Mouse (Mus musculus): ENCODE data around the gene Id3. TPM values are rescaled to one million over a fixed set of nuclear protein-coding genes. Genes with fewer than 3 reads are reported as not detected.

Gene Id3
- polyA plus RNA-seq, 1 experiment from 2014 or later, result 41.3 TPM

- Histone ChIP-seq H3K9ac (no peak overlapping the region), H3K4me1 (replicated peaks) (no peaks in the 10 kb centered on the region), H3K4me3 (replicated peaks) (no peak overlapping the region), H3K9me3 (replicated peaks) (no peaks in the 10 kb centered on the region), H3K27me3 (peaks cover 13% of the 10 kb centered on the region), H3K4me2 (no peak overlapping the region), H3K27ac (replicated peaks) (no peak overlapping the region), H3K36me3 (replicated peaks) (no peaks in the 10 kb centered on the region)
- 62% methylated on average over 10 of the region's 10 CpGs for WGBS (ENCODE audit: insufficient replicate concordance)
- no peak for ATAC-seq (ENCODE audit: insufficient read depth)
These were observed 33.1 kb upstream of the Id3 start for GRCm38 (mm10) chr4:136109941-136110900.

- 52% methylated on average over 5 of the region's 5 CpGs for WGBS (ENCODE audit: insufficient replicate concordance)
- Histone ChIP-seq H3K4me1 (replicated peaks) (peaks cover 3% of the 10 kb centered on the region), H3K36me3 (replicated peaks) (no peaks in the 10 kb centered on the region), H3K4me3 (replicated peaks) (no peak overlapping the region), H3K4me2 (no peak overlapping the region), H3K9me3 (replicated peaks) (no peaks in the 10 kb centered on the region), H3K27ac (replicated peaks) (no peak overlapping the region), H3K9ac (no peak overlapping the region), H3K27me3 (peaks cover 16% of the 10 kb centered on the region)
- ATAC-seq (ENCODE audit: insufficient read depth), result no peak
These were observed 31.0 kb upstream of the Id3 start for GRCm38 (mm10) chr4:136112344-136112743.

DNA sequence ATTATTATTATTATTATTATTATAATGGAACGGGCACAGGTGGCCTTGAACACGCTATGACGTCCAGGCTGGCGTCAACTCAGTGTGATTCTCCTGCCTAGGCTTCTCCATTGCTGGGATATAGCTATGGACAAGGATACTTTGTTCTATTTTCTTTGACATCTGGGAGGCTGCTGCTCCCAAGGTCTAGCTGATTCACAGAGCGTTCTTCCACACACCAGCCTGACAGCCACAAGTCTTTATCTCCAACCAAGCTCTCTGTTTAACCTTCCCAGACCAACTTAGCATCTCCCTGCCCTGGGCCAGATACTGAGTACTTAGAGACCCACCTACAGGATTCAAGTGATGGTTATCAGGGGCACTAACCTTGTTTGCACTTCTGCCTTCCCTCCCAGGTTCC lies 28.6 kb upstream of the Id3 start:
- H3K27ac ChIP-seq (replicated peaks), result no peak overlapping the region
- H3K36me3 ChIP-seq (replicated peaks), result no peaks in the 10 kb centered on the region
- no peak for ATAC-seq (ENCODE audit: insufficient read depth)
- H3K9me3 ChIP-seq (replicated peaks), result no peaks in the 10 kb centered on the region
- H3K4me3 ChIP-seq (replicated peaks), result no peak overlapping the region
- H3K9ac ChIP-seq, result no peak overlapping the region
- H3K4me2 ChIP-seq, result no peak overlapping the region
- H3K27me3 ChIP-seq, result peaks cover 32% of the 10 kb centered on the region
- WGBS (ENCODE audit: insufficient replicate concordance), result 58% methylated on average over 5 of the region's 5 CpGs
- peaks cover 3% of the 10 kb centered on the region for H3K4me1 ChIP-seq (replicated peaks)

- Histone ChIP-seq H3K9me3 (replicated peaks) (no peaks in the 10 kb centered on the region), H3K4me3 (replicated peaks) (no peak overlapping the region), H3K27me3 (peaks cover 44% of the 10 kb centered on the region; the same call in 1 of the 2 replicates), H3K4me2 (0 out of 2 replicates have a peak overlapping the region, but pooled peaks have one; percentile 19), H3K4me1 (replicated peaks) (peaks cover 10% of the 10 kb centered on the region), H3K27ac (replicated peaks) (no peak overlapping the region), H3K9ac (no peak overlapping the region), H3K36me3 (replicated peaks) (no peaks in the 10 kb centered on the region)
- ATAC-seq (ENCODE audit: insufficient read depth), result no peak
- 17% methylated on average over 13 of the region's 13 CpGs for WGBS (ENCODE audit: insufficient replicate concordance)
These were observed 26.3 kb upstream of the Id3 start for GRCm38 (mm10) chr4:136117022-136117421.

GRCm38 (mm10) chr4:136120041-136120440 lies 23.3 kb upstream of the Id3 start:
- Histone ChIP-seq H3K36me3 (replicated peaks) (no peaks in the 10 kb centered on the region), H3K9me3 (replicated peaks) (no peaks in the 10 kb centered on the region), H3K9ac (no peak overlapping the region), H3K27ac (replicated peaks) (no peak overlapping the region), H3K4me1 (replicated peaks) (peaks cover 10% of the 10 kb centered on the region), H3K27me3 (peaks cover 41% of the 10 kb centered on the region; the same call in 1 of the 2 replicates), H3K4me2 (no peak overlapping the region), H3K4me3 (replicated peaks) (no peak overlapping the region)
- ATAC-seq (ENCODE audit: insufficient read depth), result no peak
- WGBS (ENCODE audit: insufficient replicate concordance), result 9% methylated on average over 16 of the region's 16 CpGs

DNA sequence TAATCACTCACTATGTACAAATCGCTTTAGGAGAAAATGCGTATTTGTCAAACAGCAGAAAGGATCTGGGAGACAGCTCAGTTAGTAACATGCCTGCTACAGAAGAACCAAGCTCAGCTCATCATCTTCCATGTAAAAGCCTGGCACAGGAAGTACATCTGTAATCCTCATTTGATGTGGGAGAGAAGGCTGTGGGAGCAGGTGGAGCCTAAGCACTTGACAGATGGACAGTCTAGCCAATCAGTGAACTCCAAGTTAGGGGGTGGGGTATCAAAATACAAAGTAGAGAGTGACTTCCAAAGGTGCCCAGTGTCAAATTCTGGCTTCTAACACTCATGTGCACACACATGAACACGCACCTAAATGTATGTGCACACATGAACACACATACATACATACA lies 22.1 kb upstream of the Id3 start:
- no peak overlapping the region for H3K4me2 ChIP-seq
- no peak overlapping the region for H3K9ac ChIP-seq
- no peak overlapping the region for H3K4me3 ChIP-seq (replicated peaks)
- WGBS (ENCODE audit: insufficient replicate concordance), result 67% methylated on average over 3 of the region's 3 CpGs
- H3K27ac ChIP-seq (replicated peaks), result no peak overlapping the region
- no peaks in the 10 kb centered on the region for H3K36me3 ChIP-seq (replicated peaks)
- peaks cover 40% of the 10 kb centered on the region; the same call in 1 of the 2 replicates for H3K27me3 ChIP-seq
- ATAC-seq (ENCODE audit: insufficient read depth), result no peak
- H3K4me1 ChIP-seq (replicated peaks), result peaks cover 10% of the 10 kb centered on the region
- no peaks in the 10 kb centered on the region for H3K9me3 ChIP-seq (replicated peaks)

GRCm38 (mm10) chr4:136121844-136122468 lies 21.3 kb upstream of the Id3 start:
- no peaks in the 10 kb centered on the region for H3K9me3 ChIP-seq (replicated peaks)
- peaks cover 7% of the 10 kb centered on the region for H3K4me1 ChIP-seq (replicated peaks)
- no peak for ATAC-seq (ENCODE audit: insufficient read depth)
- no peak overlapping the region for H3K9ac ChIP-seq
- H3K4me3 ChIP-seq (replicated peaks), result no peak overlapping the region
- WGBS (ENCODE audit: insufficient replicate concordance), result 66% methylated on average over 7 of the region's 7 CpGs
- no peak overlapping the region for H3K27ac ChIP-seq (replicated peaks)
- no peak overlapping the region for H3K4me2 ChIP-seq
- H3K36me3 ChIP-seq (replicated peaks), result no peaks in the 10 kb centered on the region
- peaks cover 41% of the 10 kb centered on the region; the same call in 1 of the 2 replicates for H3K27me3 ChIP-seq

- Histone ChIP-seq H3K36me3 (replicated peaks) (no peaks in the 10 kb centered on the region), H3K9me3 (replicated peaks) (no peaks in the 10 kb centered on the region), H3K4me1 (replicated peaks) (peaks cover 14% of the 10 kb centered on the region), H3K9ac (no peak overlapping the region), H3K4me3 (replicated peaks) (no peak overlapping the region), H3K4me2 (no peak overlapping the region), H3K27me3 (peaks cover 34% of the 10 kb centered on the region; the same call in 1 of the 2 replicates), H3K27ac (replicated peaks) (no peak overlapping the region)
- WGBS (ENCODE audit: insufficient replicate concordance), result 31% methylated on average over 8 of the region's 8 CpGs
- ATAC-seq (ENCODE audit: insufficient read depth), result no peak
These were observed 20.0 kb upstream of the Id3 start for GRCm38 (mm10) chr4:136123111-136123791.

DNA sequence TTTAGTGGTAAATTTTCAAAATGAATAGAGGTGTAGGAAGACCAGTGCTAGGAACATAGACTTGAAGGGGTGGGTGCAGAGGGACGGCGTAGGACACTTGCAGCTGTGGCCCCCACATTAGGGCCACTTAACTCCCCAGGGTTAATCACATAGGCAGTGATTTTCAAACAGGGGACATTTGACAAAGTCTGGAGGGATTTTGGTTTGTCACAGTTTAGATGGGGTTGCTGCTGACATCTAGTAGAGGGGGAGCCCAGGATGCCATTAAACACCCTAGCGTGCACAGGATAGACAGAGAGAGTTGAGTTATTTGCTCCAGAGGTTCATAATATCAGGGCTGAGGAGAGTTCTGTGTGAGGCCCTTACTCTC lies 19.5 kb upstream of the Id3 start:
- H3K4me2 ChIP-seq, result no peak overlapping the region
- H3K9me3 ChIP-seq (replicated peaks), result no peaks in the 10 kb centered on the region
- H3K27me3 ChIP-seq, result peaks cover 30% of the 10 kb centered on the region; the same call in 1 of the 2 replicates
- no peak overlapping the region for H3K9ac ChIP-seq
- ATAC-seq (ENCODE audit: insufficient read depth), result no peak
- H3K27ac ChIP-seq (replicated peaks), result no peak overlapping the region
- H3K4me1 ChIP-seq (replicated peaks), result peaks cover 14% of the 10 kb centered on the region
- 77% methylated on average over 3 of the region's 3 CpGs for WGBS (ENCODE audit: insufficient replicate concordance)
- no peaks in the 10 kb centered on the region for H3K36me3 ChIP-seq (replicated peaks)
- no peak overlapping the region for H3K4me3 ChIP-seq (replicated peaks)

- H3K9me3 ChIP-seq (replicated peaks), result no peaks in the 10 kb centered on the region
- peaks cover 22% of the 10 kb centered on the region; the same call in 1 of the 2 replicates for H3K27me3 ChIP-seq
- no peak overlapping the region for H3K4me3 ChIP-seq (replicated peaks)
- 83% methylated on average over 4 of the region's 4 CpGs for WGBS (ENCODE audit: insufficient replicate concordance)
- ATAC-seq (ENCODE audit: insufficient read depth), result no peak
- no peak overlapping the region for H3K4me2 ChIP-seq
- no peak overlapping the region for H3K9ac ChIP-seq
- H3K4me1 ChIP-seq (replicated peaks), result peaks cover 14% of the 10 kb centered on the region
- H3K36me3 ChIP-seq (replicated peaks), result no peaks in the 10 kb centered on the region
- H3K27ac ChIP-seq (replicated peaks), result no peak overlapping the region
These were observed 18.7 kb upstream of the Id3 start for GRCm38 (mm10) chr4:136124581-136124980.

DNA sequence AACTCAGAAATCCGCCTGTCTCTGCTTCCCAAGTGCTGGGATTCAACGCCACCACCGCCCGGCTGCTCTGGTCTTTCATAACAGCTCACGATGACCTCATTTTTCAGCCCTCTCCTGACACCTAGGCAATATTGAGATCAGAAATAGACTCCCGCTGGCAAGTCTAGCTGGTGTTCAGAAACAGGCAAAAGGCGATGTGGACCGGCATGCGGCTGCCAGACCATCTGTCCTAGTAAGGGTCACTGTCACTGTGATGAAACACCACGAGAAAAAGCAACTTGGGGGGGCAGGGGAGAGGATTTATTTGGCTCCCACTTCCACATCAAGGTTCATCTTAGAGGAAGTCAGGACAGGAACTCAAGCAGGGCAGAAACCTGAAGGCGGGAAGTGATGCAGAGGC lies 17.8 kb upstream of the Id3 start:
- Histone ChIP-seq H3K4me3 (replicated peaks) (no peak overlapping the region), H3K27ac (replicated peaks) (no peak overlapping the region)

More for the DNA sequence above, 17.8 kb upstream of the Id3 start:
- Histone ChIP-seq H3K4me2 (no peak overlapping the region), H3K9ac (no peak overlapping the region), H3K9me3 (replicated peaks) (no peaks in the 10 kb centered on the region), H3K36me3 (replicated peaks) (no peaks in the 10 kb centered on the region), H3K4me1 (replicated peaks) (peaks cover 7% of the 10 kb centered on the region), H3K27me3 (peaks cover 18% of the 10 kb centered on the region; the same call in 1 of the 2 replicates)
- 66% methylated on average over 11 of the region's 11 CpGs for WGBS (ENCODE audit: insufficient replicate concordance)
- no peak for ATAC-seq (ENCODE audit: insufficient read depth)

Data from liver, embryonic 15.5 days (tissue).